Mouse (Mus musculus): Measurements from ENCODE around the gene Dcaf1.

- TF ChIP-seq CTCF (IDR thresholded peaks at IDR 0.05; ENCODE audit: low read depth) (no peak), EP300 (IDR thresholded peaks at IDR 0.05; ENCODE audit: low read depth) (no peak)
These were observed 70.8 kb downstream of the Dcaf1 start for GRCm38 (mm10) chr9:106892552-106892875.

All from liver, embryonic 14.5 days (tissue).